Mouse (Mus musculus) mouse trophoblast stem cell (cell line): Measurements from ENCODE around the gene Chmp6.

Experiments
- in situ Hi-C, 2 experiments: fragments of 300-500 bp; cut with MseI, MboI; formaldehyde crosslinking; loops; 2 replicates in 1 of 2; 3 replicates in 1 of 2; pipeline ENCODE4 v1.15.1; 2025

Chmp6 gene

DNA sequence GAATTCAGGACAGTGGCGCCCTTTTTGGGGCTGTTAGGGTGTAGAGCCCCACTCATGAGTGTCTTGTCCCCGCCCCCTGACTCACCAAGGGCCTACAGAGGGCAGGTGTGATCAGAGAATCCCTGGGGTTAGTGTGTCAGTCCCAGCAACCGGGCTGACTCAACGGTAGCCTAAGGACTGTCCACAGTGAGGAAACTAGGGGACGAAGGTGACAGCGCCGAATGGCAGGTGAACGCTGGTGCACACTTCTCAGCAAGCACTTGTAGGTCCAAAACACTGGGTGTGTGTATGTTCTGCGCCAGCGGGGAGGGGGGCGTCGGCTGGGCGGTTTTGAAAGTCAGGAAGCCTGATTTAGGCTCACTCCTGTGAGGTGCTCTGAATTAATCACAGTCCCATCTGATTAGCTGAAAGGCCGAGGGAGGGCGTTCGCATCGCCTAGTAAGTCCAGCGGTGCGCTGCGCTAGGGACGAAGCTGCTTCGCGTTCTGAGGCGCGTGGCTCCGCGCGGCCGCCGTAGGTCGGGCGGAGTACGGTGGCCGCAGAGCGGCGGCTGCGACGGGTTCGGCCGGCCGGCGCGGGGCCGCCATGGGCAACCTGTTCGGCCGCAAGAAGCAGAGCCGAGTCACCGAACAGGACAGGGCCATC is at the start of gene Chmp6:
Chmp6 (plus strand) TSS at position 151 of the 644 bp plus-strand sequence.
- in situ Hi-C loops: no loop called here

DNA sequence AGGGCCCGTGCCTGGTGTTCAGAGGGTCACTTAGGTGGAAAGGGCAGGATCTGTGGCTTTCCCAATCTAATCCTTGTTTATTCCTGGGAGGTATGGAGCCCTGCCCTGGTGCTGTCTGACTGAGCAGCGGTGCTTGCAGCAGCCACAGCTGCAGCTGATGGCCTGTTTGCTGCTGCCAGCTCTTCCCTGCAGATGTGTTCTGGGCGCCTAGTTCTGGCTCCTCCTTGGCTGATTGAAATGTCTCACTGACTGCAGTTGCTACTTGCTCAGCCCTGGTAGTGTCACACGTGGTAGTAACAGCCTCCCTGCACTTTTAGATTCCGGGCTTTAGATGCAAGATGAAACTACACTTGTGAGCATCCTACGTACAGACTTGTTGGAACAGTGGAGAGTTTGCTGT is 46.4 kb upstream of the Chmp6 start:
- in situ Hi-C loops: no loop called here

DNA sequence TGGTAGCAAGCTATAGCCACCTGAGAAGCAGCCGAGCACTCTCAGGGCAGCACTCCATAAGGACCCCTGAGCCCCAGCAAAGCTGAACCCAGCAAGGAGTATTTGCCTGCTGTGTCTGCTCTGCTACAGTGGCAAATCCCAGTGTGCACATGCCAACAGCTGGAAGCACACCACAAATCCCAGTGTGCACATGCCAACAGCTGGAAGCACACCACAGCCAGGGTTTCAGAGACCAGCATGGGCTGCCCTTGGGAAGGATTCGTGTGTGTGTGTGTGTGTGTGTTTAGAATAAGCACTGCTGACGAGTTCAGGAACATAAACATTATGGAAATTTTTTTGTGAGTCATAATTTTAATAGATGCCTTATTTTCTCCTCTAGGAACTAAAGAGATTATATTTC is 45.1 kb upstream of the Chmp6 start:
- in situ Hi-C loops: no loop called here

DNA sequence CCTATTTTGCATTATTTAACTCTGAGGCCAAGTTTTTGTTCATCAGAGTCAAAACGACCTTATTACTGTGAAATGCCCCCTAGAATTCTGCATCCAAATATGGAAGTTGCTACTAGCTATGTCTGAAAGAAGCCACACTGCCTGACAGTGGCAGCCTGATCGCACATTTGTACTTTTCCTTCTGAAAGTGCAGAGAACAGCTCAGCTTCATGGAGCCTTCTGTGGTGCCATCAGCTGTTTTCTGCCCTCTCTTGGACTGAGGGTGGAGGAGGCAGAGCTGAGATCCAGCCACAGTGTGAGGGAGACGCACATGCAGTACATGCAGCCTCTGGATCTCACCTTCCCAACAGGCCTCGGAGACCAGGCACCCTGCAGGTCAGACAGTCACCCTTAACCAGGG is 44.7 kb upstream of the Chmp6 start:
- in situ Hi-C loops: no loop called here

DNA sequence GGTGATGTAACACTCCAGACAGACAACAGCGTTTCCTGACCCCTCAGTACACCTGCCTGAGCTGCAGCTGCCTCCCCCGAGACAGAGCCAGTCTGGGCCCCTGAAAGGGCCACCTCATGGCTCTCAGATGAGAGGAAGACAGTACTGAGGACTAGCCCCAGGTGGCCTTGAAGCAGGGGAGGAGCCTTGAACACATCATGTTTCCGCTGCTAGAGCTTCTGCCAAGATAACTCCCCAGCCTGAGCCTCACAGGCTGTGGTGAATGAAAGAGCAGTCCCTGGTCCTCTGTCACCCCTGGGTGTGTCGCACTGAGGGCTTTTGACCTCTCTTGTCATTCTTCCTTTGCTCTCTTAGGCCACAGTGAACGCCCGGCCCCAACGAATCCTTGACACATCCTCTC is 42.1 kb upstream of the Chmp6 start:
- in situ Hi-C loops: no loop called here

DNA sequence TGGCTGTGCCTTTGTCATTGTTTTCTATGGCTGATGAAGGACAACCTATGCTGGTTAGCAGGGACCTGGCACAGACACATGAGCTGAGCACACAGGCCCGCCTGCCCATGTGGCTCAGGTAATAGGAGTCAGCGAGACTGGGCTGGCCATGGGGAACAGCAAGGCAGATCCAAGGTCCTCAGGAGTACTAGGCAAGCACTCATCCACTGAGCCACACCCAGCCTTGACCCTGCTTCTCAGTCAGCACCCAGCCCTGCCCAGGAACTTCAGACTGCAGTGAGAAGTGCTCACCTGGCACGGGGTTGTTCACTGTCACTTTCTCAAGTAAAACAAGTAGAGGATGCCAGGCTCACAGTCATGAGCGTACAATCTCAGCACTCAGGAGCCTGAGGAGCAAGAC is 39.6 kb upstream of the Chmp6 start:
- in situ Hi-C loops: no loop called here

DNA sequence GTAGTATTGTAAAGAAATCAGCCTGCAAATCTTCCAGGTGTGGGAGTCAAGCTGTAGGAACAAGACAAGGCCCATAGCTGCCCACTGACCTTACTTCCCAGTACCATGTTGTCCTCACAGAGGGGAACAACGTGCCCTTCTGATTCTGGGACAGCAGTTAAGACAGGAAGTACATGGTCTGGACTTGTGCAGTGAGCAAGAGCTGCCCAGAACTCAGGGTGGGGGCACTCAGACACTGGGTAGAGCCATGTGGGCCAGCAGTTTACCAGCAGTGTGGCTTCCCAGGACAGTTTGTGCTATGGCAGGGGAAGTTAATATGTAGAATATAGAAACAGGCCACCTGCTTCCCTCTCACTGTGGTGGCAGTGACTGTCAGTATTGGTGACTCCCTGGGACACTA is 38.4 kb upstream of the Chmp6 start:
- in situ Hi-C loops: no loop called here

DNA sequence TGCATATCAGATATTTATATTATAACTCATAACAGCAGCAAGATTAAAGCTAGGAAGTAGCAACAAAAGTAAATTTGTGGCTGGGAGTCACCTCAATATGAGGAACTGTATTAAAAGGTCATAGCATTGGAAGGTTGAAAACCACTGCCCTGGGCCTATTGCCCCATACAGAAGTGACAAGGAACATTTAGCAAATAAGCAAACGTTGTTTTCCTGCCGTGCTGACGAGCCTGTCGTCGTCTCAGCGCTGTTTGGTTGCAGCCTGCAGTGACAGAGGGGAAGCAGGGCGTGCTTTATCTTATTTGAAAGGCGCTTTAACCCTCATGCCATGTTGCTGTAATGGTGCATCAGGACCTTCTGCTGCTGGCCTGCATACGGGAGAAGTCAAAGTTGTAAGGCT is 37.6 kb upstream of the Chmp6 start:
- in situ Hi-C loops: no loop called here

DNA sequence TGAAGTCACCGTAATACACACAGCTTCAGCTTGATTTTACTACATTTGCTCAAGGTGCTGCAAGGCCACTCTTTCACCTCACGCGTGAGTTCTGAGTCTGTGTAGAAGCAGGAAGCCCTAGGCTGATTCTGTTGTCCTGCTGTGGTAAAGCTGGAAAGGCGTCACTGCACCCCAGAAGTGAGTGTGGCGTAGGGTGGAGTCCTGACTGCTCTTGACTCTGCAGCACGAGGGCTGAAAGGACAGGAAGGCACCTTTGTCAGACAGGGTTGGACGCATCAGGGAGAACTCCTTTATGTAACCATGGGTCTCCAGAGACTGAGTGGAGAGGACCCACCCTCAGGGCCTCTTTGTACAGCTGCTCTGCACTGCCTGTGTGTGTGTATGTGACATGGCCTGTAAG is 36.1 kb upstream of the Chmp6 start:
- in situ Hi-C loops: no loop called here

DNA sequence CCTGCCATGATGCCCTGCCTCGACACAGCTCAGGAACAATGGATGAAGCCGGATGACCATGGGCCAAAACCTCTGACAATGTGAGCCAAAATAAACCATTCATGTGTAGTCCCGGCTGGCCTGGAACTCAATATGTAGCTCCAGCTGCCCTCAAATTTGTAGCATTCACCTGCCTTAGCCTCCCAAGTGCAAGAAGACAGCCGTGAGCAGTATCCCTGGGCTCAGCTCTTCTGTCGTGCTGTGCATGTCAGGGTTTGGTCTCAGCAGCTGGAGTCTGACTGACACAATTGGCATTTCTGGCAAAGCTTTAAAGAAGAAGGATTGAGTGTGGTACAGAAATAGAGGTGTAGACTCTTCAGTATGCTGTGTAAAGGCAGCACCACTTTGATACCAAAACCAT is 33.7 kb upstream of the Chmp6 start:
- in situ Hi-C loops: no loop called here

DNA sequence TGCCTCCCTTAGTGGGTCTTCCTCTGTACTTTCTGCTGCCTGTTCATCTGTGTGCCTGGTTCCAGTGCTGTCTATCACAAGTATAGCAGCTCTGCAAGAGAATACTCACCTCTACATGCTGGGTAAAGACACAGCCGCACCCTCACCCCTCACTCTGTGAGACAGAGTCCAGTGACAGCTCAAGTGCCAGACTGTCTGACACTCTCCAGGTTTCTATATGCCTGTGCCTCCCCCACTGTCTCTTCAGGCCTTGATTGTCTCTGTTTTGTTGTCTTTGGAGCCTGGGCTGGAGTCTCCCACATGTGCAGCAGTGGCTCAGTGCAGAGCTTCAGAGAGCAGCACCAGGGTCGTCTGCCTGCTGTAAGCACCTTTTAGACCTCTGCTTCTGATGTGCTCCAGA is 29.6 kb upstream of the Chmp6 start:
- in situ Hi-C loops: no loop called here

DNA sequence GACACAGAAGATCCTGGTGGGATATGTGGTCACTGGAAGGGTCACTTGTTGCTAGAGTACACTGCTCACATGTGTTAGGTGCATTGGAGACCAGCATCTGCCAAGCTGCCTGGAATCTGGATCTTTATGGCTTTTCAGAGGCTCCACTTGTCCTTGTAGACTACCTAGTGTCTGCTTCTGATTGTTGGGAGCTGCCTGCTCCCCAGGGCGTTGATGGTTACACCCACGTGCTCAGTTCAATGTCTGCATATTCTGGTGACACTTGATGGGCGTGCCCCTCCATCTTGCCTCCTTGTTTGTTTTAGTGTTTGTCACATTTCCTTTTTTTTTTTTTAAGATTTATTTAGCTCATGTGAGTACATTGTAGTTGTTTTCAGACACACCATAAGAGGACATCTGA is 23.3 kb upstream of the Chmp6 start:
- in situ Hi-C loops: no loop called here

DNA sequence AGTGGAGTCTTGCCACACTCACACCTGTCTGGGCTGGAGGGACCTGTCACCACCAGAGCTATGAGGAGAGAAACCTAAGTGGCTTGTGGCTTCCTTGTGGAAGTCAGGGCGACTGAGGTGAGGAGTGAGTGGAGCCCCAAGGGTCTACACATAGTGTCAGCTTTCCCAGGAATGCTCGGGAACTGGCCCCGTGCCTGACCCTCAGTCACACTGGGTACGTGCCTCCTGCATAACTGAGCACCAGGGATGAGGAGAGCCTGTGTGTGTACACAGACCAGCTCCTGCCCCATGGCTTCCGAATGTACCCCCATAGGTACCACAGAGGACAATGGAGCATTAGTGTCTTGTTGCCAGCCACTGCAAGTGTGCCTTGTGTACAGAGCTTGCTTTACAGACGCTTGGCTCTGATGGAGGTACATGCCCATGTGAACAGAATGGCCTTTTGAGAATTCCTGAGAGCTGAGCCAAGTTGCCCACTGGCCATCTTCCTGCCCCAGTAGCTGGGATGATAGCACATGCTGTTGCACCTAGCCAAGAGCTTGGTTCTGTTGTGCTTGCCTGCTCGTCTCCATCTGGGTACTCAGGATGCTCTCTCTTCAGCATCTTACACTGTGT is 21.5 kb upstream of the Chmp6 start:
- in situ Hi-C loops: no loop called here

DNA sequence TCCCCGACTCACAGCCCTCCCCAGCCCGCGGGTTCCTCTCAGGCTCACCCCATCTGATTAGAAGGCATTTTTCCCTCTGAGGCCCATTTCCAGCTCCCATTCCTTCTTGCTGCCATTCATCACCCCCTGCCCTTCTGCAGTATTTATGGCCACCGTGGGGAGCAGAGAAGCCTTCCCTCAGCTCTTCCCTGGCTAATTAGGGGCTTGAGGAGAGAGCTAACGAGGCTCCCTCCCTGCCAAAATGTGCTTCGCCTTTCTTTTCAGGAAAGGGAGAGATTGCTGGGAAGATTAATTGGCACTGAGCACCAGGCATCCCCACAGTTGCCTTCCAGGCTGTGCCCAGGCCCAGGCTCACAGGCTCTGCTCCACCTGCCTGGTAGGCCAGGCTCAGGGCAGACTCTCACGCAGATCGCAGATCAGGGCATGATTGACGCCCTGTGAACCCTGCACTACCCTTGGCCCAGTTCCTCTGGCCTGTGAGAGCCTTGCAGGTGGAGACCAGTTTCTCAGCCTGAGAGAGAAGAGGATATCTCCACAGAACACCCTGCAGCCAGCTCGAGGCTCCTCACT is 19.5 kb upstream of the Chmp6 start:
- in situ Hi-C loops: no loop called here

DNA sequence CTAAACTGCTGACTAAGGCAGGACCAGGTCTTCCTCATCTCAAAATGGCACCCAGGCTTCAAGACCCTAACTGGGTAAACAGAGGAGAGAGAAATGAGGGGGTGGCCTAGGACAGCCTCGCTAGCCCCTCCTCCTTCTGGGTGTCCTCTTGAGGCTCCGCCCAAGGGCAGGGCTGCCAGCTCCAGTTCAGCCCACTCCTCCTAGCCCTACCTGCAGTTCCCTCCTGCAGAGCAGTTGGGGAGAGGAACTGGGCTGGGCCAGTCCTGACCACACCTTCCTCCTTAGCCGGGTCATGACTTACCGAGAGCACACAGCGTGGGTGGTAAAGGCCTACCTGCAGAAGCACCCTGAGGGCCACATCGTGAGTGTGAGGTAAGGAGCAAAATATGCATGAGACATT is 18.6 kb upstream of the Chmp6 start:
- in situ Hi-C loops: no loop called here

DNA sequence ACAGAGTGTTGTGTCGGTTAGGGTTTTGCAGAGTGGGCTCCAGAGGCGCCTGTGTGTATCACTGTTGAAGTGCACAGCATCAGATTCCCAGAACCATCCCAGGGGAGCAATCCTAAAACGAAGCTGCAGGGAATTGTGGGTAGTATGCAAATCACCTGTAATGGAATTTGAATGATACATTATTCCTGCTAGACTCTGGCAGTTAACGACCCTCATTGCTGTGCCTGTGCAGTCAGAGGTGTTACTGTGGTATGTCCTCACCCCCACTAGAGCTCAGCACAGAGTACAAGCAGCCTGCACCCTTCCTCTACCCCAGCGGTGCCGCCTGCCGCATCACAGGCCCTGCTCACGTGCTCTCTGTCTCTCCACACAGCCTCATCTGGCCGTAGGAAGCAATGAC is 16.2 kb upstream of the Chmp6 start:
- in situ Hi-C loops: no loop called here

DNA sequence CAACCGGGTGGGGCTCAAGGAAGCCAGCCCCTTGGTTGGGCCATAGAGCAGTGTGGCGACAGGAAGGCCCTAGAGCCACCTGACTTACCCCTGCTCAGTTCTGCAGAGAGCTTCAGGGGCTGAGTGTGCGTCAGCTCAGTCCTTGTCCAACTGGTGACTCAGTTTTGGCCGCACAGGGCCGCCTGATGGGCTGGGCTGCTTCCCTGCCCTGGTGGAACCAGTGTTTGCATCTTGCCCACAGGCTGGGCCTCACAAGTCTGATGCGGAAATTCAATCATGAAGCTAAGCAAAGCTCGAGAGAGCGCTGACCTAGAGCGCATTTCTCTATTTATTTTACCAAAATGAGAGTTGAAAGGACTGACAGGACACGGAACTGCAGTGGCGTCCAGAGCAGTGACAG is 14.3 kb upstream of the Chmp6 start:
- in situ Hi-C loops: no loop called here

DNA sequence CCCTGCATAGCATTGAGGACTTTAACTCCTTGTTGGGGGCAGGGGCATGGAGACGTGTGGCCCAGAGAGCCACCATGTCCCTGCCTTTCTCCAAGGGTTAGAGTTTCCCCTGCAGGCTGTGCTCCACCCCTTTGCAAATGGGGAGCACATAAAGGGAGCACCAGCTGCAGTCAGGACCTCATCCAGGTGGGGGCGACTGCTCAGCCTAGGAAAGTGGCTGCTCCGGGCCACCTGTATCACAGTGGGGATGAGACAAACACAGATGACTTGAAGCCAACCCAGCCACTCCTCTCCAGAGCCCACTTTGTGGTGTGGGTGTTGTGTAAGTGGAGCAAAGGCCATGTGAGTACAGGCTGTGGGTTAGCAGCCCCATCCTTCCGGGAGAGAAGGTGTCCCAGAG is 12.1 kb upstream of the Chmp6 start:
- in situ Hi-C loops: loop anchor here in 1 of 2 experiments (10.0 kb wide), 1 partner anchor 406 kb away; the partner anchor contains the start of gene Endov

DNA sequence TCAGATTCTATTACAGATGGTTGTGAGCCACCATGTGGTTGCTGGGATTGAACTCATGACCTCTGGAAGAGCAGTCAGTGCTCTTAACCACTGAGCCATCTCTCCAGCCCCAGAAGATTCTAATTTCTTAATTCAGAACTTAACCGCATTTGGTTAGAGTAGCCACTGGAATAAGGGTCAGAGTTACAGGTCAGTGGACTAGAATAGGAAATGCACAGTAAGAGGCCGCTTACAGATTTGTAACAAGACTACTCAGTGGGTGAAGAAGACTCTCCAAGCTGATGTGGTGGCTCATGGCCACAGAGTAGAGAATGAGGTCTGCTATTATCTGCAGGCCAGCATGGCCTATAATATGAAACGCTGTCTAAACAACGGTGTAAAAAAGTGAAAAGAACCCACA is 10.3 kb upstream of the Chmp6 start:
- in situ Hi-C loops: loop anchor here in 1 of 2 experiments (10.0 kb wide), 1 partner anchor 408 kb away; the partner anchor contains the start of gene Endov

DNA sequence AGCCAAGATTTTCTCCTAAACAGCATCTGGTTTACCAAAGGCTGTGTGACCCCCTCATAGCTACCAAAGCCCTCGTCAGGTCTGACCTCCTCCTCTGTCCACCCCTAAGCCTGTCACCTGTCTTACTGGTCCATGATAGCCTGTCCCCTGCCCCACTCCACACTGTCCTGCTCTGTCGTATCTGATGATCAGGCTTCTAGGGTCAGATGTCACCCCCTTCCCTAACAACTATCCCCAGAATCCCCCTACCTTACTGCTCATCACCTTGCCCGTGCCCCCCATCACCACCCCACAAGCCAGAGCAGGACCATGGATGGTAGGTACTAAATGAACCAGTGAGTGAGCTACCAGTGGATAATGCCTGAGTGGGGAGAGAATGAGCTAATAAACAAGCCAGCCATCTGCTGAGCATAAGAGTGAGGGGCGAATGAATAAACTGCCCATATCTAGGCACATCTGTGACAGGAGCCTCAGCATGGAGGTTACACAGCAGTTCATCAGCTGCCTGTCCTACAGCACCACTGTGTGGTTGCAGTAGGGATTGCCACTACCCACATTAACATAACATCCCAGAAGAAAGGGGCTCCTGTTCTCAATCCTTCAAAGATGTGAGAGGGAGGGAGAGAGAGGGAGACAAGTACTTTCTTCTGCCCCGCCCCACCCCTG is 8.5 kb upstream of the Chmp6 start:
- in situ Hi-C loops: loop anchor here in 1 of 2 experiments (10.0 kb wide), 1 partner anchor 410 kb away; the partner anchor contains the start of gene Endov

DNA sequence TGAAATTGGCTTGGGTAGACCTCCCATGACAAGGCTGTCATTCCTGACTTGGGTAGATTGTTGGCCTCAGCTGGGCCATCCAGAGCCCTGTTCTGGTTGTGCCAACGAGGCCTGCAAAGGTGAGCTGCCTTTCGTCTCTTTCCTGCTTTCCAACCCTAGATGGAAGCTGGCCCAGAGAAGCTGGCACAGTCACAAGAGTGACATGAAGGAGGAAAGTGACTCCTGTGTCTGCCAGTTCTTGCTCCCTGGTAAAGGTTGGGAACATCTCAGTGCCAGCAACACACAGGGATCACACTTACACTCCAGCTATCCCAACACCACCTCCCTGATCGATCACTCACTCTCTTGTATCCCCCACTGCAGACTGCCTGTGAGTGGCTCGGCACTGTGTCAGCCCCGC is 7.4 kb upstream of the Chmp6 start:
- in situ Hi-C loops: loop anchor here in 1 of 2 experiments (10.0 kb wide), 1 partner anchor 411 kb away; the partner anchor contains the start of gene Endov

DNA sequence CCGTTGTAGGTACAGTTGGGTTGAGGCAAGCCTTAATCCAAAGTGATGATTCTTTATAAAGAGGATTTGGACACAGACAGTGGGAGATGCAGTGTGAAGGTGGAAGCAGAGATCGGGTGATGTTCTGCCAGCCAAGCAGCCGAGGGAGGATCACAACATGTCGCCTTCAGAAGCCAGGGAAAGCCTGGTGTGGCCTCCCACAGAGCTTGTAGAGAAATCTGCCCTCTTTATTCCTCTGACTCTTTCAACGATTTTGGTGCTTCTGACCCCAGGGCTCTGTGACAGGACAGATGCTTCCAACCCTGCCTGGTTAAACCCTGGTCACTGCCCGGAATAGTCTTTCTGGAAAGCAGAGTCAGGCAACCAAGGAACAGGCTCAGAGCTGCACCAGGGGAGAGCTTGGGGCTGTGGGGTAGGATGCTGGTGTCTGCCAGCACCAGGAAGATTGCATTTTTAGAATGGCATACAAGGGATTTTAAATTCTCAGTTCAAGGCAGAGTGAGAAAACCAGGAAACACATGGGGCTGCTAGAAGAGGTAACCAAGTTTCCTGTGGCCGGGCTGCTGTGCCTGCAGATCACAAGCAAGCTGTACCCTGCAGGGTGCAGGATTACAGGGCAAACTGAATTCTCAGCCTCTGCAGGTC is 6.1 kb upstream of the Chmp6 start:
- in situ Hi-C loops: loop anchor here in 1 of 2 experiments (10.0 kb wide), 1 partner anchor 412 kb away; the partner anchor contains the start of gene Endov
